Mouse (Mus musculus) spleen, adult 2 months (tissue): ENCODE results near the gene Mgat4b. TPM values are rescaled to one million over a fixed set of nuclear protein-coding genes. Genes with fewer than 3 reads are reported as not detected.
A peak's percentile ranks its signal among the peaks of the same experiment; 100 is the strongest.

ENCODE experiments used
- DNase-seq, 2 experiments: peaks; one replicate each; pipeline versions ENCODE4 v3.0.0 to v3.0.0-alpha.2; 2012 to 2021; ENCODE audit warnings: low spot score in 2 of 2, low read depth in 1 of 2
- H3K27ac ChIP-seq: fragments of 200-500 bp; 2 replicates; pipeline ENCODE4 v1.5.1; 2012; ENCODE audit warnings: low read length, inconsistent platforms; ENCODE audit not compliant: insufficient read depth
- H3K27me3 ChIP-seq: fragments of 200-500 bp; 2 replicates; pipeline ENCODE4 v1.6.1; 2012; ENCODE audit warnings: mild to moderate bottlenecking, moderate library complexity, low read length, inconsistent platforms; ENCODE audit not compliant: control insufficient read depth, insufficient read depth
- H3K36me3 ChIP-seq: fragments of 200-500 bp; 2 replicates; pipeline ENCODE4 v1.6.1; 2012; ENCODE audit warnings: mild to moderate bottlenecking, low read length, inconsistent platforms; ENCODE audit not compliant: control insufficient read depth, insufficient read depth
- H3K4me1 ChIP-seq: fragments of 200-500 bp; 2 replicates; pipeline ENCODE4 v1.6.1; 2011; ENCODE audit warnings: inconsistent platforms; ENCODE audit not compliant: control insufficient read depth, insufficient read depth, insufficient read length
- H3K4me3 ChIP-seq: fragments of 200-500 bp; 2 replicates; pipeline ENCODE4 v1.5.1; 2011; ENCODE audit warnings: mild to moderate bottlenecking, inconsistent platforms; ENCODE audit not compliant: insufficient read depth, insufficient read length; ENCODE audit errors: extremely low read depth
- CTCF ChIP-seq: fragments of 200-500 bp; IDR thresholded peaks from 2 replicates; pipeline ENCODE4 v1.5.1; 2011; ENCODE audit warnings: mild to moderate bottlenecking, inconsistent platforms; ENCODE audit not compliant: insufficient read depth, insufficient read length, insufficient replicate concordance; ENCODE audit errors: extremely low read depth
- POLR2A ChIP-seq: fragments of 200-500 bp; IDR thresholded peaks from 2 replicates; pipeline ENCODE4 v1.6.1; 2011; ENCODE audit warnings: low read depth, low read length, inconsistent platforms
- WGBS: fragments of 180-500 bp; shearing (Covaris S2); methylation state at CpG from one replicate; pipeline ENCODE4 v1.1.7; 2018; 5-methylcytosine and 5-hydroxymethylcytosine counted together
- polyA plus RNA-seq: library from polyadenylated mRNA; depleted of rRNA; stranded (reverse); fragments of >200 nt; gene quantifications from 2 replicates; pipeline ENCODE4 v1.2.3, GENCODE M21; 2012

Gene Mgat4b
- polyA plus RNA-seq, 1 experiment: 32.6 TPM

DNA sequence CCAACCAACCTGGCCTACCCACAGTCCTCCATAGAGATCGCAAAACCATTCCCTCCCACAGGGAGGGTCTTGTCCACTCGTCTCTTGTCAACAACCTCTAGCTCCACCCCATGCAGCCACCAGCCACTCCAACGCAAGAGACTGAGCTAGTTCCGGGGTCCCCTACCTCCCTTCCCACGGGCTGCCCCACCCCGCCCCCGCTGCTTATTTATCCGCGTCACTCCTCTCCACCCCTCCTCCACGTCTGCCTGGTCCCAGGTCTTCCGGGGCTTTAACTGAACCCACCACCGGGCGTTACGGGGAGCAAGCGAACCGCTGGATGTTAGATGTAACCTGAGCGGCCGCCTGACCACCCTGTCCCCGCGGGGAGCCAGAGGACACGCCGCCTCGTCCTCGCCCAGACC, 587 bp upstream of the Mgat4b start:
- under 1% methylated on average over 24 of the region's 24 CpGs for WGBS
- Histone ChIP-seq H3K4me3 (peak overlapping the region; percentile 90), H3K36me3 (peaks cover 24% of the 10 kb centered on the region), H3K27ac (peak overlapping the region; percentile 97), H3K27me3 (no peaks in the 10 kb centered on the region), H3K4me1 (peaks cover 5% of the 10 kb centered on the region; the same call in 1 of the 2 replicates)
- DNase-seq: peak; percentile 84 to 87
- TF ChIP-seq CTCF: no peak
- TF ChIP-seq POLR2A: no peak

DNA sequence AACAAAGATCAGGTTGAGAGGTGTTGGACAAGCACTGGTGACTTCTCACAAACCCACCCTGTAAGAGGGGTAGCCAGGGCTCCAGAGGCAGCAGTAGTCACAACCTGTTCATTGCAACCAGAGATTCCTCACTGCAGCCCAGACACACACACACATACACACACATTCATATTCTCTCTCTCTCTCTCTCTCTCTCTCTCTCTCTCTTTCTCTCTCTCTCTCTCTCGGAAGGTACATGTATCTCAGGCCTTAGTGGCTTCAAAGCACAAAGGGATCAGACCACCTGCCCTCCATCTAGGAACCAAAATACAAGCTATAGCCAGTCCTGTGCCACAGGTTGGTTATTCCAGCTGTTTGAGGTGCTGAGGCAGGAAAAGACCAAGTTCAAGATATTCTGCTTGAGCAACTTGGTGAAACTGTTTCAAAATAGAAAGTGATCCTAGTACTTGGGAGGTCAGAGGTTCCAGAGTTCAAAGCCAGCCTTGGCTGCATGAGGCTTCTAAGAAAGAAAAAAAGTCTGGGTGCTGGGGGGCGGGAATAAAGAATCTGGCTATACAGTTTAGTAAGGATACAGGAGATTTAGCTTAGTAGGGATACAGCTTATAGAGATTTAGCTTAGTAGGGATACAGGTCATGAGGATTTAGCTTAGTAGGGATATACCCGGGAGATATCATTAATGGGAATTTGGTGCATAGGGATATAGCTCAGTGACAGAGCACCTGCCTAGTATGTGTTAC, 801 bp downstream of the Mgat4b start:
- no peaks in the 10 kb centered on the region for H3K27me3 ChIP-seq
- TF ChIP-seq POLR2A (no peak), CTCF (no peak)
- WGBS: 93% methylated on average over 3 of the region's 3 CpGs
- peaks cover 11% of the 10 kb centered on the region for H3K36me3 ChIP-seq
- H3K27ac ChIP-seq: no peak overlapping the region
- peaks cover 5% of the 10 kb centered on the region; the same call in 1 of the 2 replicates for H3K4me1 ChIP-seq
- no peak overlapping the region for H3K4me3 ChIP-seq
- DNase-seq: no peak

DNA sequence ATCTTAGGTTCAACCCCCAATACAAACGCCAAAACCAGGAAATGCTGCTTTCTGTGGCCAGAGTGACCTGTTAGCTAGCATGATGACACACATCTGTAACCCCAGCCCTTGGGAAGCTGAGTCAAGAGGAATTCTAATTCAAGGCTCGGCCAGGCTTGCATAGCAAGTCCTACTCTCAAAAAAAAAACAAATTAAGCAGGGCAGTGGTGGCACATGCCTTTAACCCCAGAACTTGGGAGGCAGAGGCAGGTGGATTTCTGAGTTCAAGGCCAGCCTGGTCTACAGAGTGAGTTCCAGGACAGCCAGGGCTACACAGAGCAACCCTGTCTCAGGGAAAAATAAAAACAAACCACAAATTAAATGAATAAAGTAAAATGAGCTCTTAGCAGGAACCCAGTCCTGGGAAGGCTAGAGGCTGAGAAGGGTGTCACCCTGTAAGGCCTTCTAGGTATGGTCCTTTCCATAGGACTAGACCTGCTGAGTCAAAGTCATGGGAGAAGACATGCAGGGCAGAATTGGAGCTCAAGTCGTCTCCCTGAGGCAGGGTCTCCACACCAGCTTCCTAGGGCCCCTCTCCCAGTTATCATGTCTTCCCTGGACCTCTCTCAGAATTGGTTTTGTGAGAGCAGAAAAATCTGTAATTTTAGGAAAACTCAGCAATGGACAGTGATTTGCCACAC, 1.5 kb downstream of the Mgat4b start:
- H3K27me3 ChIP-seq: no peaks in the 10 kb centered on the region
- 67% methylated on average over 3 of the region's 3 CpGs for WGBS
- DNase-seq: no peak
- H3K4me3 ChIP-seq: no peak overlapping the region
- H3K27ac ChIP-seq: no peak overlapping the region
- H3K36me3 ChIP-seq: peaks cover 4% of the 10 kb centered on the region
- H3K4me1 ChIP-seq: peaks cover 5% of the 10 kb centered on the region; the same call in 1 of the 2 replicates
- TF ChIP-seq CTCF: no peak
- no peak for TF ChIP-seq POLR2A

- Histone ChIP-seq H3K36me3 (no peaks in the 10 kb centered on the region), H3K27ac (peak overlapping the region; percentile 33; the same call in 1 of the 2 replicates), H3K27me3 (no peaks in the 10 kb centered on the region), H3K4me3 (no peak overlapping the region), H3K4me1 (peaks cover 5% of the 10 kb centered on the region; the same call in 1 of the 2 replicates)
- DNase-seq: peak; percentile 40 to 41
- 71% methylated on average over 11 of the region's 11 CpGs for WGBS
- TF ChIP-seq POLR2A (no peak), CTCF (no peak)
Measured at GRCm38 (mm10) chr11:50212848-50213758, 2.4 kb downstream of the Mgat4b start.

GRCm38 (mm10) chr11:50214631-50215030, 3.9 kb downstream of the Mgat4b start:
- no peak overlapping the region for H3K27ac ChIP-seq
- 92% methylated on average over 6 of the region's 6 CpGs for WGBS
- DNase-seq: no peak
- no peaks in the 10 kb centered on the region for H3K36me3 ChIP-seq
- peaks cover 5% of the 10 kb centered on the region; the same call in 1 of the 2 replicates for H3K4me1 ChIP-seq
- TF ChIP-seq CTCF (no peak), POLR2A (no peak)
- no peaks in the 10 kb centered on the region for H3K27me3 ChIP-seq
- H3K4me3 ChIP-seq: no peak overlapping the region

- Histone ChIP-seq H3K4me3 (no peak overlapping the region), H3K4me1 (peaks cover 5% of the 10 kb centered on the region; the same call in 1 of the 2 replicates), H3K27me3 (no peaks in the 10 kb centered on the region), H3K27ac (no peak overlapping the region), H3K36me3 (no peaks in the 10 kb centered on the region)
- no peak for DNase-seq
- no peak for TF ChIP-seq POLR2A
- no peak for TF ChIP-seq CTCF
- 90% methylated on average over 9 of the region's 9 CpGs for WGBS
Measured at GRCm38 (mm10) chr11:50215633-50216032, 4.9 kb downstream of the Mgat4b start.
